Mouse (Mus musculus) liver, adult 2 months (tissue): ENCODE data around the gene Fam71b. TPM values are rescaled to one million over a fixed set of nuclear protein-coding genes. Genes with fewer than 3 reads are reported as not detected.

Source experiments
- DNase-seq: peaks from one replicate; pipeline ENCODE4 v3.0.0-alpha.2; 2011; ENCODE audit warnings: low read depth, low spot score; ENCODE audit errors: extremely low read depth
- H3K27ac ChIP-seq: fragments of 200-500 bp; replicated peaks from 2 replicates; pipeline ENCODE4 v1.5.1; 2012; ENCODE audit warnings: low read depth, mild to moderate bottlenecking, control low read depth, inconsistent platforms, low read length; ENCODE audit not compliant: insufficient read depth
- H3K27me3 ChIP-seq: fragments of 200-500 bp; 2 replicates; pipeline ENCODE4 v1.6.1; 2012; ENCODE audit warnings: mild to moderate bottlenecking, moderate library complexity, low read length, inconsistent platforms; ENCODE audit not compliant: control insufficient read depth, insufficient read depth
- H3K36me3 ChIP-seq: fragments of 200-500 bp; 2 replicates; pipeline ENCODE4 v1.6.1; 2012; ENCODE audit warnings: low read length, inconsistent platforms; ENCODE audit not compliant: control insufficient read depth, insufficient read depth
- H3K4me1 ChIP-seq: fragments of 200-500 bp; 2 replicates; pipeline ENCODE4 v1.6.1; 2011; ENCODE audit warnings: low read length; ENCODE audit not compliant: control insufficient read depth, insufficient read depth
- H3K4me3 ChIP-seq: fragments of 200-500 bp; 2 replicates; pipeline ENCODE4 v1.5.1; 2011; ENCODE audit warnings: low read depth, mild to moderate bottlenecking, control low read depth, low read length, moderate library complexity; ENCODE audit not compliant: insufficient read depth
- H3K79me2 ChIP-seq: fragments of 200-500 bp; 2 replicates; pipeline ENCODE4 v1.6.1; 2012; ENCODE audit warnings: inconsistent platforms, mild to moderate bottlenecking, low read length, moderate library complexity; ENCODE audit not compliant: control insufficient read depth, insufficient read depth
- H3K9ac ChIP-seq: fragments of 200-500 bp; 2 replicates; pipeline ENCODE4 v1.6.1; 2012; ENCODE audit warnings: low read depth, mild to moderate bottlenecking, control low read depth, inconsistent platforms, low read length
- CTCF ChIP-seq: fragments of 200-500 bp; IDR thresholded peaks from 2 replicates; pipeline ENCODE4 v1.5.1; 2011; ENCODE audit warnings: low read depth, low read length, control low read depth
- POLR2A ChIP-seq: fragments of 200-500 bp; IDR thresholded peaks from 2 replicates; pipeline ENCODE4 v1.6.1; 2011; ENCODE audit warnings: low read length, control low read depth; ENCODE audit not compliant: insufficient read depth; ENCODE audit errors: extremely low read depth
- WGBS: fragments of 180-500 bp; shearing (Covaris S2); methylation state at CpG from one replicate; pipeline ENCODE4 v1.1.7; 2018; 5-methylcytosine and 5-hydroxymethylcytosine counted together
- polyA plus RNA-seq: library from polyadenylated mRNA; depleted of rRNA; stranded (reverse); fragments of >200 nt; gene quantifications from 2 replicates; pipeline ENCODE4 v1.2.3, GENCODE M21; 2012
- total RNA-seq: library from RNA; depleted of rRNA; stranded (reverse); fragments of >200 nt; gene quantifications from 2 replicates; pipeline ENCODE4 v1.2.3, GENCODE M21; 2014

Fam71b gene
- total and polyA plus RNA-seq, 2 experiments = not detected

- TF ChIP-seq POLR2A (no peak), CTCF (no peak)
- WGBS = 86% methylated on average over 8 of the region's 8 CpGs
- H3K27ac ChIP-seq = no peak overlapping the region
These were observed 23.9 kb upstream of the Fam71b start for GRCm38 (mm10) chr11:46372331-46372953.

GRCm38 (mm10) chr11:46373071-46374030 lies 23.0 kb upstream of the Fam71b start:
- Histone ChIP-seq H3K4me1 (no peaks in the 10 kb centered on the region), H3K27ac (no peak overlapping the region), H3K36me3 (no peaks in the 10 kb centered on the region), H3K27me3 (no peaks in the 10 kb centered on the region), H3K9ac (no peak overlapping the region), H3K4me3 (no peak overlapping the region), H3K79me2 (no peaks in the 10 kb centered on the region)
- TF ChIP-seq CTCF (no peak), POLR2A (no peak)
- no peak for DNase-seq
- WGBS = 82% methylated on average over 13 of the region's 13 CpGs

More at GRCm38 (mm10) chr11:46372331-46372953, 23.9 kb upstream of the Fam71b start:
- no peak for DNase-seq
- Histone ChIP-seq H3K27me3 (no peaks in the 10 kb centered on the region), H3K36me3 (no peaks in the 10 kb centered on the region), H3K9ac (no peak overlapping the region), H3K79me2 (no peaks in the 10 kb centered on the region), H3K4me1 (no peaks in the 10 kb centered on the region), H3K4me3 (no peak overlapping the region)

GRCm38 (mm10) chr11:46375015-46375414 lies 21.3 kb upstream of the Fam71b start:
- H3K27ac ChIP-seq = no peak overlapping the region
- DNase-seq = no peak

GRCm38 (mm10) chr11:46377316-46377715 lies 19.0 kb upstream of the Fam71b start:
- Histone ChIP-seq H3K27ac (no peak overlapping the region), H3K36me3 (no peaks in the 10 kb centered on the region), H3K27me3 (no peaks in the 10 kb centered on the region), H3K4me1 (0 out of 2 replicates have a peak, but pooled peaks cover 2% of the 10 kb centered on the region), H3K4me3 (no peak overlapping the region), H3K79me2 (no peaks in the 10 kb centered on the region), H3K9ac (no peak overlapping the region)
- 90% methylated on average over 1 of the region's 1 CpGs for WGBS
- DNase-seq = no peak
- no peak for TF ChIP-seq POLR2A
- TF ChIP-seq CTCF = no peak

More at GRCm38 (mm10) chr11:46375015-46375414, 21.3 kb upstream of the Fam71b start:
- no peak overlapping the region for H3K9ac ChIP-seq
- H3K4me3 ChIP-seq = no peak overlapping the region
- 0 out of 2 replicates have a peak, but pooled peaks cover 2% of the 10 kb centered on the region for H3K4me1 ChIP-seq
- H3K79me2 ChIP-seq = no peaks in the 10 kb centered on the region
- no peaks in the 10 kb centered on the region for H3K36me3 ChIP-seq
- TF ChIP-seq CTCF (no peak), POLR2A (no peak)
- 92% methylated on average over 8 of the region's 8 CpGs for WGBS
- H3K27me3 ChIP-seq = no peaks in the 10 kb centered on the region

- Histone ChIP-seq H3K27me3 (no peaks in the 10 kb centered on the region), H3K36me3 (no peaks in the 10 kb centered on the region), H3K4me3 (no peak overlapping the region), H3K9ac (no peak overlapping the region), H3K4me1 (0 out of 2 replicates have a peak, but pooled peaks cover 2% of the 10 kb centered on the region), H3K27ac (no peak overlapping the region), H3K79me2 (no peaks in the 10 kb centered on the region)
- no peak for DNase-seq
- WGBS = 89% methylated on average over 8 of the region's 8 CpGs
- no peak for TF ChIP-seq CTCF
- TF ChIP-seq POLR2A = no peak
These were observed 18.3 kb upstream of the Fam71b start for GRCm38 (mm10) chr11:46377819-46378782.
